In the genomic region with DNA sequence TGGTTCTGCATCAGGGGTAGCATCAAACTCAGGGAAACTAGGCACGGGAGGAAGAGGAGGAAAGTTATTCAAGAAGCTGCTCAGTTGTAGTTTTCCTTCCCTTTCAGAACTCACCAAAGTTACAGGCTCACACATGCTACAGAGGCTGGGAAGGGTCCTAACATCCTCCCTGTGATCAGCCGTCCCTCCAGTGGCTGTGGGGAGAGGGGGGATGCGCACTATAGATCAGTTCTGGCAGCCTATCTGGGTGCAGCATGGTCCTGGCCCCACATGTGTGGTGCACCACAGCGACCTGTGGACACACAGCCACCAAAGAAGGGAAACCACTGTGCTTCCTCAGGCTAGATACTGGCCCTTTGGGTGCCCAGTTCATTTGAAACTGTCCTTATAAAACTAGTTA, we compare ENCODE assay signal across 20 mouse cellular contexts.
"Had no signal": no experiment of that assay in that cellular context is flagged by ENCODE, and none has a peak within 500 bp of the region (broad histone marks: within the 10 kb centered on the region; RNA-seq: fewer than 3 reads in every experiment).

No protein-coding gene starts in this region.

- DNase-seq: kidney, adult 2 months; kidney, postnatal 10 days; kidney, postnatal 36 days; liver; lung, adult 18-20 months; lung, postnatal 10 days; lung, postnatal 36 days; right cerebral cortex, postnatal 25 days; spleen, adult 18-20 months; thymus, postnatal 25 days had no signal

- H3K9ac ChIP-seq: kidney, embryonic 15.5 days; limb, embryonic 13.5 days; liver, embryonic 12.5 days; liver, embryonic 15.5 days; lung, embryonic 15.5 days; midbrain, embryonic 13.5 days; stomach, embryonic 15.5 days had no signal

- H3K27ac ChIP-seq: kidney, embryonic 15.5 days; limb, embryonic 10.5 days; limb, embryonic 13.5 days; liver, embryonic 12.5 days; liver, embryonic 15.5 days; lung, embryonic 15.5 days; midbrain, embryonic 13.5 days; stomach, embryonic 15.5 days had no signal

- H3K4me2 ChIP-seq: kidney, embryonic 15.5 days; limb, embryonic 13.5 days; liver, embryonic 12.5 days; liver, embryonic 15.5 days; lung, embryonic 15.5 days; midbrain, embryonic 13.5 days; stomach, embryonic 15.5 days had no signal

- H3K4me3 ChIP-seq: kidney, embryonic 15.5 days; limb, embryonic 10.5 days; limb, embryonic 13.5 days; liver, embryonic 12.5 days; liver, embryonic 15.5 days; lung, embryonic 15.5 days; midbrain, embryonic 13.5 days; stomach, embryonic 15.5 days had no signal

- H3K27me3 ChIP-seq: kidney, embryonic 15.5 days; limb, embryonic 13.5 days; liver, embryonic 12.5 days; liver, embryonic 15.5 days; lung, embryonic 15.5 days; midbrain, embryonic 13.5 days; stomach, embryonic 15.5 days had no signal

- H3K4me1 ChIP-seq: kidney, embryonic 15.5 days; limb, embryonic 10.5 days; liver, embryonic 12.5 days; liver, embryonic 15.5 days; lung, embryonic 15.5 days; stomach, embryonic 15.5 days had no signal

- H3K36me3 ChIP-seq: kidney, embryonic 15.5 days; limb, embryonic 10.5 days; liver, embryonic 12.5 days; liver, embryonic 15.5 days; lung, embryonic 15.5 days; midbrain, embryonic 13.5 days; stomach, embryonic 15.5 days had no signal

- ATAC-seq: intestine, postnatal 0 days; liver, embryonic 12.5 days; midbrain, embryonic 13.5 days; midbrain, embryonic 16.5 days had no signal

- H3K9me3 ChIP-seq: kidney, embryonic 15.5 days; limb, embryonic 10.5 days; limb, embryonic 13.5 days; liver, embryonic 12.5 days; liver, embryonic 15.5 days; lung, embryonic 15.5 days; midbrain, embryonic 13.5 days; stomach, embryonic 15.5 days had no signal
